Mouse (Mus musculus): ENCODE measurements around the gene Foxp1. TPM values are rescaled to one million over a fixed set of nuclear protein-coding genes. Genes with fewer than 3 reads are reported as not detected.

Foxp1 gene
- total and polyA plus RNA-seq, 3 experiments: 57.4 to 88.1 (median 79.8) TPM

DNA sequence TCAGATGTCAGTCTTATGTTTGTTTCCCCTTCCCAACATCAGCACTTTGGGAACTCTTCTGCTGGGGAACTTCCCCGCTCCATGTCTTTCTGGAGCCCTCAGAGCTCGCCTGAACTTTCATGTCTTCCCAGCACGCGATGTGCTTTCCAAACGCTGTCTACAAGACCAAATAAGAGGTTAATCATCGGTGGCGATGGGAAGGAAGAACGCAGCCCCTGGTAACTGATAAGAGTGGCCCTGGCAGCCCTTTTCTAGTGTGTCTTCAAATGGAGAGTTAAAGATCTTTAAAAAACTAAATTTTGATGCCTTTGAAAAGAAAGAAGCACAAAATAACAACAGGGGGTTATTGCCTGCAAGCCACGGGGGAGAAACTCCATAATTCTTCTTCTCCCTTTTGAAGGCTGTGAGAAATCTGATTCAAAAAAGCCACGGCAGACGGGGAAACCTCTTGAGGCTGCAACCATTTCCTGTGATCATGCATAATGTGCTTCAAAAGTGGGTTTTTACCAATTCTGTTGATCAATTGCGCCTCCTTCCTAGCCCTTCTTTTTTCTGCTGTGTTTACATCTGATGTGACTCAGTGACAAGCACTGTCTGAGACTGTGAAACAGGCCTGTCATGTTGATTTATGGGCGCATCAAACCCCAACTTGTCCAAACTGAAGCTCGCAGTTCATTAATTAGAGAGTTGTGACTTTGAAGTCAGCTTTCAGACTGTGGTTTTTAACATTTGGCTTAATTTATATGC is 509.2 kb downstream of the Foxp1 start:
- H3K27me3 ChIP-seq (ENCODE audit: insufficient read depth, low read length): no peaks in the 10 kb centered on the region
- peaks cover 76% of the 10 kb centered on the region for H3K36me3 ChIP-seq (replicated peaks)
- H3K9me3 ChIP-seq (replicated peaks): no peaks in the 10 kb centered on the region; the same call in 1 of the 2 replicates
- peaks cover 7% of the 10 kb centered on the region for H3K4me1 ChIP-seq (ENCODE audit: insufficient read depth, low read depth, low read length)
- DNase-seq (ENCODE audit: low spot score) (no peak), ATAC-seq (ENCODE audit: extremely low read depth, insufficient number of reproducible peaks, low FRiP score, poor library complexity, severe bottlenecking) (no peak)
- no peak overlapping the region for H3K4me3 ChIP-seq (ENCODE audit: low read depth, low read length)
- TF ChIP-seq GATA1 (IDR thresholded peaks at IDR 0.05; ENCODE audit: borderline replicate concordance, low read length) (no peak), CTCF (IDR thresholded peaks at IDR 0.05; ENCODE audit: low read depth, low read length) (no peak), TAL1 (conservative IDR thresholded peaks at IDR 0.05; ENCODE audit: low read depth, low read length) (no peak), GATA2 (IDR thresholded peaks at IDR 0.05; ENCODE audit: borderline replicate concordance, low read depth, low read length) (no peak), POLR2AphosphoS5 (IDR thresholded peaks at IDR 0.05; ENCODE audit: insufficient replicate concordance, low read depth, low read length) (no peak)

DNA sequence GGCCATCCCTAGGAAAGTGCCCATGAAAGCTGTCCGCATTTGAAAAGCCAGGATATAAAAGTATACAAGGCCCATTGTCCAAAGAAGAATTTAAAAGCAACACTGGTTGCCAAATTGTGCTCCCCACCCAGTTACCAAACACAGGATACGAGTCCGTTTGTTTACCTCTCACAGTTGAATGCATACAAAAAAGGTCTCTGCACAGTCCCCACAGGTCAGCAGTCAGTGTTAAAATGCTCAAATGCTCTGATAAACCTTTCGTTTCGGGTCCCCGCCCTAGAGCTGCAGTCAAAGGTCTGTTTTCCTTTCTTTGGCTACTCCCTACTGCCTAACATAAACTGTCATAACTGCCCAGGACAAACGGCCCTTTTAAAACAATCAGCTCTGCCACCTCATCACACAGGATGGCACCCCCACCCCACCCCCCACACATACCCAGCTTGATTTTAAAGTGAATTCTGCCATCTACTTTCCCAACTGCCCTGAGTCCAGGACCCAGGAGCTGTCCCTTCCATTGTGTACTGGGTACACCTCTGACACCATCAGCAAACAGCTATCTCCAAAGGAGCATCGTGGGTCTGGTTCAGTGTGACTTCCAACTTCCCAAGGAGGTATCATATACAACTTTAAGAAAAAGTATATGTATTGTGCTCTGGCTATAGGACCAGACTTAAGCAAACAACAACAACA is 510.5 kb downstream of the Foxp1 start:
- Histone ChIP-seq H3K27me3 (ENCODE audit: insufficient read depth, low read length) (no peaks in the 10 kb centered on the region), H3K36me3 (replicated peaks) (peaks cover 85% of the 10 kb centered on the region), H3K4me1 (ENCODE audit: insufficient read depth, low read depth, low read length) (peaks cover 12% of the 10 kb centered on the region), H3K4me3 (ENCODE audit: low read depth, low read length) (no peak overlapping the region), H3K9me3 (replicated peaks) (no peaks in the 10 kb centered on the region; the same call in 1 of the 2 replicates)
- ATAC-seq (ENCODE audit: extremely low read depth, insufficient number of reproducible peaks, low FRiP score, poor library complexity, severe bottlenecking) (no peak), DNase-seq (ENCODE audit: low spot score) (no peak)
- TF ChIP-seq POLR2AphosphoS5 (IDR thresholded peaks at IDR 0.05; ENCODE audit: insufficient replicate concordance, low read depth, low read length) (no peak), CTCF (IDR thresholded peaks at IDR 0.05; ENCODE audit: low read depth, low read length) (no peak), GATA2 (IDR thresholded peaks at IDR 0.05; ENCODE audit: borderline replicate concordance, low read depth, low read length) (no peak), GATA1 (IDR thresholded peaks at IDR 0.05; ENCODE audit: borderline replicate concordance, low read length) (no peak), TAL1 (conservative IDR thresholded peaks at IDR 0.05; ENCODE audit: low read depth, low read length) (no peak)

- no peaks in the 10 kb centered on the region; the same call in 1 of the 2 replicates for H3K9me3 ChIP-seq (replicated peaks)
- H3K4me3 ChIP-seq (ENCODE audit: low read depth, low read length): no peak overlapping the region
- no peak for DNase-seq (ENCODE audit: low spot score)
- H3K27me3 ChIP-seq (ENCODE audit: insufficient read depth, low read length): no peaks in the 10 kb centered on the region
- ATAC-seq (ENCODE audit: extremely low read depth, insufficient number of reproducible peaks, low FRiP score, poor library complexity, severe bottlenecking): no peak
- H3K36me3 ChIP-seq (replicated peaks): peaks cover 78% of the 10 kb centered on the region
- peaks cover 12% of the 10 kb centered on the region for H3K4me1 ChIP-seq (ENCODE audit: insufficient read depth, low read depth, low read length)
- TF ChIP-seq GATA1 (IDR thresholded peaks at IDR 0.05; ENCODE audit: borderline replicate concordance, low read length): no peak
- TF ChIP-seq GATA2 (IDR thresholded peaks at IDR 0.05; ENCODE audit: borderline replicate concordance, low read depth, low read length): no peak
Measured at GRCm38 (mm10) chr6:99009771-99010170, 512.8 kb downstream of the Foxp1 start.

GRCm38 (mm10) chr6:99008565-99008964 is 514.0 kb downstream of the Foxp1 start:
- Histone ChIP-seq H3K36me3 (replicated peaks) (peaks cover 73% of the 10 kb centered on the region), H3K4me3 (ENCODE audit: low read depth, low read length) (no peak overlapping the region), H3K27me3 (ENCODE audit: insufficient read depth, low read length) (no peaks in the 10 kb centered on the region), H3K4me1 (ENCODE audit: insufficient read depth, low read depth, low read length) (peaks cover 12% of the 10 kb centered on the region), H3K9me3 (replicated peaks) (no peaks in the 10 kb centered on the region; the same call in 1 of the 2 replicates)
- DNase-seq (ENCODE audit: low spot score) (no peak), ATAC-seq (ENCODE audit: extremely low read depth, insufficient number of reproducible peaks, low FRiP score, poor library complexity, severe bottlenecking) (no peak)
- no peak for TF ChIP-seq TAL1 (conservative IDR thresholded peaks at IDR 0.05; ENCODE audit: low read depth, low read length)
- 0 out of 2 replicates have a peak, but pooled peaks have one; percentile 16 for TF ChIP-seq CTCF (IDR thresholded peaks at IDR 0.05; ENCODE audit: low read depth, low read length)

GRCm38 (mm10) chr6:99007542-99007941 is 515.0 kb downstream of the Foxp1 start:
- DNase-seq (ENCODE audit: low spot score): no peak
- Histone ChIP-seq H3K36me3 (replicated peaks) (peaks cover 73% of the 10 kb centered on the region), H3K4me1 (ENCODE audit: insufficient read depth, low read depth, low read length) (peaks cover 12% of the 10 kb centered on the region), H3K9me3 (replicated peaks) (no peaks in the 10 kb centered on the region; the same call in 1 of the 2 replicates), H3K4me3 (ENCODE audit: low read depth, low read length) (no peak overlapping the region), H3K27me3 (ENCODE audit: insufficient read depth, low read length) (no peaks in the 10 kb centered on the region)
- no peak for TF ChIP-seq POLR2AphosphoS5 (IDR thresholded peaks at IDR 0.05; ENCODE audit: insufficient replicate concordance, low read depth, low read length)
- TF ChIP-seq GATA1 (IDR thresholded peaks at IDR 0.05; ENCODE audit: borderline replicate concordance, low read length): no peak
- no peak for TF ChIP-seq TAL1 (conservative IDR thresholded peaks at IDR 0.05; ENCODE audit: low read depth, low read length)
- TF ChIP-seq CTCF (IDR thresholded peaks at IDR 0.05; ENCODE audit: low read depth, low read length): no peak
- ATAC-seq (ENCODE audit: extremely low read depth, insufficient number of reproducible peaks, low FRiP score, poor library complexity, severe bottlenecking): no peak

GRCm38 (mm10) chr6:99004255-99004997 is 518.1 kb downstream of the Foxp1 start:
- Histone ChIP-seq H3K4me1 (ENCODE audit: insufficient read depth, low read depth, low read length) (peaks cover 7% of the 10 kb centered on the region; the same call in 1 of the 2 replicates), H3K36me3 (replicated peaks) (peaks cover 84% of the 10 kb centered on the region), H3K27me3 (ENCODE audit: insufficient read depth, low read length) (no peaks in the 10 kb centered on the region), H3K9me3 (replicated peaks) (no peaks in the 10 kb centered on the region; the same call in 1 of the 2 replicates), H3K4me3 (ENCODE audit: low read depth, low read length) (no peak overlapping the region)
- DNase-seq (ENCODE audit: low spot score): no peak
- no peak for TF ChIP-seq GATA1 (IDR thresholded peaks at IDR 0.05; ENCODE audit: borderline replicate concordance, low read length)
- no peak for TF ChIP-seq POLR2AphosphoS5 (IDR thresholded peaks at IDR 0.05; ENCODE audit: insufficient replicate concordance, low read depth, low read length)
- TF ChIP-seq CTCF (IDR thresholded peaks at IDR 0.05; ENCODE audit: low read depth, low read length): no peak
- no peak for TF ChIP-seq TAL1 (conservative IDR thresholded peaks at IDR 0.05; ENCODE audit: low read depth, low read length)
- no peak for TF ChIP-seq GATA2 (IDR thresholded peaks at IDR 0.05; ENCODE audit: borderline replicate concordance, low read depth, low read length)
- ATAC-seq (ENCODE audit: extremely low read depth, insufficient number of reproducible peaks, low FRiP score, poor library complexity, severe bottlenecking): no peak

All from G1E (cell line).